Mouse (Mus musculus) heart, embryonic 14.5 days (tissue): Measurements from ENCODE around the gene Zfp365. TPM values are rescaled to one million over a fixed set of nuclear protein-coding genes. Genes with fewer than 3 reads are reported as not detected.

ENCODE experiments used
- ATAC-seq: fragments of 200-750 bp; cut with Nextera tagmentation; 2 replicates; pipeline ENCODE4 v1.8.0; 2017; ENCODE audit warnings: low read depth, moderate TSS enrichment; ENCODE audit not compliant: insufficient number of reproducible peaks, insufficient read depth, low FRiP score
- H3K27ac ChIP-seq, 2 experiments: fragments of 200-500 bp in 1 of 2; fragments of 300-500 bp in 1 of 2; sonication (generic) in 1 of 2; replicated peaks in 1 of 2; 2 replicates each; pipeline ENCODE4 v1.5.1; 2012 to 2014; ENCODE audit warnings: low read depth in 2 of 2, low read length in 2 of 2, control low read depth in 1 of 2, mild to moderate bottlenecking in 1 of 2, mixed read lengths in 1 of 2; ENCODE audit not compliant: control insufficient read depth in 1 of 2, insufficient read depth in 1 of 2
- H3K27me3 ChIP-seq: fragments of 300-500 bp; sonication (generic); 2 replicates; pipeline ENCODE4 v1.6.1; 2014; ENCODE audit warnings: mild to moderate bottlenecking, low read length, control low read depth; ENCODE audit not compliant: control insufficient read depth, insufficient read depth
- H3K36me3 ChIP-seq: fragments of 300-500 bp; sonication (generic); 2 replicates; pipeline ENCODE4 v1.6.1; 2014; ENCODE audit warnings: mild to moderate bottlenecking, control low read depth, low read length, mixed read lengths; ENCODE audit not compliant: control insufficient read depth, insufficient read depth
- H3K4me1 ChIP-seq, 2 experiments: fragments of 200-500 bp in 1 of 2; fragments of 300-500 bp in 1 of 2; sonication (generic) in 1 of 2; 2 replicates each; pipeline ENCODE4 v1.6.1; 2012 to 2014; ENCODE audit warnings: low read length in 2 of 2, control low read depth in 1 of 2, mixed read lengths in 1 of 2; ENCODE audit not compliant: control insufficient read depth in 2 of 2, insufficient read depth in 2 of 2
- H3K4me2 ChIP-seq: fragments of 300-500 bp; sonication (generic); 2 replicates; pipeline ENCODE4 v1.6.1; 2014; ENCODE audit warnings: mild to moderate bottlenecking, low read length
- H3K4me3 ChIP-seq, 2 experiments: fragments of 200-500 bp in 1 of 2; fragments of 300-500 bp in 1 of 2; sonication (generic) in 1 of 2; 2 replicates each; pipeline ENCODE4 v1.5.1; 2012 to 2014; ENCODE audit warnings: low read length in 2 of 2, mild to moderate bottlenecking in 2 of 2, control low read depth in 1 of 2, low read depth in 1 of 2, moderate library complexity in 1 of 2; ENCODE audit not compliant: control insufficient read depth in 1 of 2, insufficient read depth in 1 of 2
- H3K9ac ChIP-seq: fragments of 300-500 bp; sonication (generic); 2 replicates; pipeline ENCODE4 v1.6.1; 2014; ENCODE audit warnings: mild to moderate bottlenecking, low read length
- H3K9me3 ChIP-seq: fragments of 300-500 bp; sonication (generic); 2 replicates; pipeline ENCODE4 v1.6.1; 2016; ENCODE audit warnings: low read length, control low read depth; ENCODE audit not compliant: control insufficient read depth
- WGBS: fragments of 180-500 bp; shearing (Covaris S2); extraction: QIAGEN DNeasy Blood & Tissue Kit; methylation state at CpG from one replicate; pipeline ENCODE4 v1.1.7; 2014; 5-methylcytosine and 5-hydroxymethylcytosine counted together
- polyA plus RNA-seq: library from polyadenylated mRNA; unstranded; fragments of >200 nt; fragmentation: Nextera tagmentation; extraction: Ambion mirVana; gene quantifications from 2 replicates; pipeline ENCODE4 v1.2.1, GENCODE M21; 2014

Gene Zfp365
- polyA plus RNA-seq, 1 experiment from 2014 or later, result 0.54 TPM

DNA sequence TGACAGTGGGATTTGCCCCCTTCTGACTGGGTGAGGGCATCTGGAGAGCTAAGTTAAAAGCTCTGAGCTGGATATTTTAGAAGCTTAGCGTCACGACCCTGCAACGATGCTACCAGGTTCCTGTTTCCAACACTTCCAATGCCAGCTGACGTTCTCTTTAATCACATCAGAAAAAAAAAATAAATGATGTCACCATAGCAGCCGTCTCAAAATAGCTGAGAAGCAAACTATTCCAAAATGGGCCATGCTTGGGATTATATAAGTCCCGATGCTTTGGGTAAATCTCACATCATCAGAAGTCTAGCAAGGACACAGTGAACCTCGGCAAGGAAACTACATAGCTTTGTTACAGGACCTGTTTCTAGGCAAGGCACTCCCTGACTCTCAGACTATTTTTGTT lies 9.1 kb downstream of the Zfp365 start:
- ATAC-seq, result no peak
- Histone ChIP-seq H3K9ac (no peak overlapping the region), H3K4me3 (no peak overlapping the region), H3K4me2 (no peak overlapping the region), H3K27me3 (no peaks in the 10 kb centered on the region), H3K36me3 (no peaks in the 10 kb centered on the region), H3K27ac (no peak overlapping the region), H3K4me1 (no peaks in the 10 kb centered on the region), H3K9me3 (no peaks in the 10 kb centered on the region)
- 51% methylated on average over 7 of the region's 7 CpGs for WGBS

DNA sequence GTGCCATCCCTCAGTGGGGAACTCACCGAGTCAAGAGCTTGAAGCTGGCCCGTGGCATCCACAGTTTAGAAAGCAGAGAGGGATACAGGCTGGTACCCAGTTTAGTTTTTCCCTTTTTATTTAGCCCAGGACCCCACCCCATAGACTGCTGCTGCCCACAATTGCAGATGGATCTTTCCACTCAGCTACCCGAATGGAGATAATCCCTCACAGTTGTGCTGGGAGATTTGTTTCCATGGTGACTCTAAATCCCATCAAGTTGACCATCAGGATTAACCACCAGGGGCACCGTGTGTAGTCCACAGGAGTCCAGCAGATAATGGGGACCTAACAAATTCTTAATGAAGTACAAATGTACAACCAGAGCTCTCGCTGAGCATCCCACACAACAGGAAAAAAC lies 11.3 kb downstream of the Zfp365 start:
- H3K36me3 ChIP-seq, result no peaks in the 10 kb centered on the region
- H3K4me1 ChIP-seq, result no peaks in the 10 kb centered on the region
- ATAC-seq, result no peak
- no peak overlapping the region for H3K27ac ChIP-seq
- no peak overlapping the region for H3K4me2 ChIP-seq
- H3K9ac ChIP-seq, result no peak overlapping the region
- H3K27me3 ChIP-seq, result no peaks in the 10 kb centered on the region
- H3K9me3 ChIP-seq, result no peaks in the 10 kb centered on the region
- WGBS, result 29% methylated on average over 5 of the region's 5 CpGs
- H3K4me3 ChIP-seq, result no peak overlapping the region

DNA sequence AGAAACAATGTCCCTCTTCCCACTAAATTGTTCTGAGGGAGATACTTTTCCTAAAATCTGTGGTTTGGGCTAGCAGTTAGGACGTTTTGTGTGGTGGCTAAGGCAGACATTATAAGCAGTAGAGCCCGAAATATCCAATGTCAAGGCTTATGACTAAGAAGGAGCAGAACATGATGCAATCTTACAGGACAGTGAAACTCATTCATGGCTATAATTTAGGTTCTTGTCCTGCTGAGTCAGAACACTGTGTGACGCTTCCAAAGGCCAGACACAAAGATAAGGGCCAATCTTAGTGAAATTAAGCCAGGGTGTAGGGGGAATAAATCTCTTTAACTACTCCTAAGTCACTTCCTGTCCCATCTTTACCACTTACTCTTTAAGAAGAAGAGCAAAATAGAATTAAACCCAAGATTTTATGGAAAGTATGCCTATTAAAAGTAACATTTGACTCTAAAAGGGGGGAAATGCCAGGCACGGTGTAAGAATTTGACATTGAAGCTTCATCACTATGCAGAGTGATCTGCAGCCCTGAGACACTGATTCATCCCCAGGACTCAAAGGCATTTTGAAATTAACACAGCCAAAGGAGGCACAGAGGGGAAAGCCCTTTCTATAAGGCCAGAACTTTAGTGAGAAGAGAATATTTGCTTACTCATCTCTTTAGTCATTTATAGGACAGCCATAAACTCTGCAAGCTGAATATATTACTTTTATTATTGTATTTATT lies 13.3 kb downstream of the Zfp365 start:
- no peak overlapping the region for H3K27ac ChIP-seq
- H3K4me3 ChIP-seq, result no peak overlapping the region
- no peaks in the 10 kb centered on the region for H3K4me1 ChIP-seq
- no peak overlapping the region for H3K9ac ChIP-seq
- no peak overlapping the region for H3K4me2 ChIP-seq
- no peak for ATAC-seq
- 64% methylated on average over 4 of the region's 4 CpGs for WGBS
- no peaks in the 10 kb centered on the region for H3K27me3 ChIP-seq
- no peaks in the 10 kb centered on the region for H3K36me3 ChIP-seq
- no peaks in the 10 kb centered on the region for H3K9me3 ChIP-seq

DNA sequence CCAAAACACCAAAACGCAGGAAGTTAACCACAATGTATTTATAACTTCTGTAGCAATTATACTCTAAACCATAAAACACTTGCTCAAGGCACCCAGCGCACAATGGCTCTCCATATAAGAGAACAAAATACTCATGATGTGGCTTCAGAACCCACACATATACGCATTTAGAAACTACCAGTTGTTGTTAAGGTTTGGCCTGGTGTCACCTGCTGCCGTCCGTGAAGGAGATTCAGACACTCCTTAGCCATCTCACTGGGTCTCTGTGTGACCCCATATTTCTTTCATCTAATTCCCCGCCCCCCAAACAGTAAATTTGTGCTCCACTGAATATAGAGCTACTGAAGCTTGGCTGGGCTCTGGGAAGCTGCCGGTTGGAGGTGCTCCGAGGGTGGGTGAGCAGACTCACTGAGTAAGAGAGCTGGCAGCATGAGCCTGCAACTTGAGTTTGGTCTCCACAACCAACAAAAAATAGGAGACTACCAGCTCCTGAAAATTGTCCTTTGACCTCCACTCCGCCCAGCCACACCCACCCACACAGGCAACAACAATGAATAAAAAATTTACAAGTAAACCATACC lies 14.0 kb downstream of the Zfp365 start:
- no peaks in the 10 kb centered on the region for H3K27me3 ChIP-seq
- 89% methylated on average over 9 of the region's 9 CpGs for WGBS
- H3K9me3 ChIP-seq, result no peaks in the 10 kb centered on the region
- no peaks in the 10 kb centered on the region for H3K4me1 ChIP-seq
- no peak overlapping the region for H3K4me3 ChIP-seq
- no peaks in the 10 kb centered on the region for H3K36me3 ChIP-seq
- ATAC-seq, result no peak
- no peak overlapping the region for H3K4me2 ChIP-seq
- no peak overlapping the region for H3K9ac ChIP-seq
- no peak overlapping the region for H3K27ac ChIP-seq

DNA sequence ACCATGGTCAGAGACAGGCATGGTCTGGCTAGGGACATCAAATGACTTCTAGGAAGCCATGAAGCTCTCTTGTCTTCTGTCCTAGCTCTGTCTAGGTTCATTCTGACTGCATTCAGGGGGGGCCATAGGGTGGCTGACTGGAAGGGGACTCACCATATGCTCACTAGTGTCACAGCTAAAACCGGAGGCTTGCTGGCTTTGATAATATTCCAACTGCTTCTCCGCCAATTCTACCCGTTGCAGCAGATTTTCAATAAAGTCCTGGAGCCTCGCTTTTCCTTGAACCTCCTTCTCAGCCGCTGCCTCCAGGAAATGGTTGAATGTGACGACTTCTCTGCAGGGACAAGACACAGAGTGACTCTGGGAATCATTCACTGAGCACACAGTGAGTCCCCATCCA lies 15.2 kb downstream of the Zfp365 start:
- H3K36me3 ChIP-seq, result no peaks in the 10 kb centered on the region
- H3K27ac ChIP-seq, result no peak overlapping the region
- H3K9me3 ChIP-seq, result no peaks in the 10 kb centered on the region
- no peak overlapping the region for H3K9ac ChIP-seq
- H3K4me2 ChIP-seq, result no peak overlapping the region
- 78% methylated on average over 6 of the region's 6 CpGs for WGBS
- H3K4me3 ChIP-seq, result no peak overlapping the region
- H3K4me1 ChIP-seq, result no peaks in the 10 kb centered on the region
- no peaks in the 10 kb centered on the region for H3K27me3 ChIP-seq
- no peak for ATAC-seq

DNA sequence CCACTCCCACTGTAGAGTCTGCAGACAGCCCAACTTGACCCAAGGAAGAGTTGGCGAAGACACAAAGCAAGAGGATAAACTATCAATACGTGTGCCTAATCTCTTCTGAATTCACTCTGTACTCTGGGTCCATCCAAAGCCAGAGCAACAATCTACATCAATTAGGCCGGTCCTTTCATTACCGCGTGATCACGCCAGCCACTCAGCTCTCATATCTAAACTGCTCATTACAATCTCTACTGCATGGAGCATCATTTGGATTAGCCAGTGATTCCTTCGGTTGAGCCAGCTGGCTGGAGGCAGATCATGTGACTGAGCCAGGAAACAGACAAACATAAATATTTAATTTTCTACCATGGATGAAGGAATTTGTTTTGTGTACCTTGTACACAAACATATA lies 17.8 kb downstream of the Zfp365 start:
- ATAC-seq, result no peak
- Histone ChIP-seq H3K4me1 (no peaks in the 10 kb centered on the region), H3K27me3 (no peaks in the 10 kb centered on the region), H3K4me3 (no peak overlapping the region), H3K9ac (no peak overlapping the region), H3K27ac (no peak overlapping the region), H3K9me3 (no peaks in the 10 kb centered on the region), H3K36me3 (no peaks in the 10 kb centered on the region), H3K4me2 (no peak overlapping the region)
- 86% methylated on average over 7 of the region's 7 CpGs for WGBS

DNA sequence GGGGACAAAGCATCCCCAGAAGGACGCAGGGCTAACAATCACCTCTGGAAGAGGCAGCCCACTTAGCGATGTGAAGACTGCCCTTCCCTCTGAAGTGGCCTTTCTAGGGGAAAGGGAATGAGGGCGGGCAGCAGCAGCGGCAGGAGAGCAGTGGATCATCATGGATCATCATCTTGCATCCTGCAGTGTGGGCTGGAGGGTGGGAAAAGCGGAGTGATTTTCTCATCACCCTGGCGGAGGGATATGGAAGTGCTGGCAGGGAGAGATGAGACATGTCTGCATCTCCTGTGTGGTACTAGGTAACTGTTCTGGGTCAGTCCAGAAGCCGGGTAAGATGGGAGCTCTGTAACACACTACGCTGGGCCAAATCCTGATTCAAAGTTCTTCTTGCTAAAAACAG lies 18.4 kb downstream of the Zfp365 start:
- Histone ChIP-seq H3K27me3 (no peaks in the 10 kb centered on the region), H3K4me3 (no peak overlapping the region), H3K4me2 (no peak overlapping the region), H3K9me3 (no peaks in the 10 kb centered on the region), H3K9ac (no peak overlapping the region), H3K36me3 (no peaks in the 10 kb centered on the region), H3K4me1 (no peaks in the 10 kb centered on the region), H3K27ac (no peak overlapping the region)
- 70% methylated on average over 8 of the region's 8 CpGs for WGBS
- no peak for ATAC-seq

DNA sequence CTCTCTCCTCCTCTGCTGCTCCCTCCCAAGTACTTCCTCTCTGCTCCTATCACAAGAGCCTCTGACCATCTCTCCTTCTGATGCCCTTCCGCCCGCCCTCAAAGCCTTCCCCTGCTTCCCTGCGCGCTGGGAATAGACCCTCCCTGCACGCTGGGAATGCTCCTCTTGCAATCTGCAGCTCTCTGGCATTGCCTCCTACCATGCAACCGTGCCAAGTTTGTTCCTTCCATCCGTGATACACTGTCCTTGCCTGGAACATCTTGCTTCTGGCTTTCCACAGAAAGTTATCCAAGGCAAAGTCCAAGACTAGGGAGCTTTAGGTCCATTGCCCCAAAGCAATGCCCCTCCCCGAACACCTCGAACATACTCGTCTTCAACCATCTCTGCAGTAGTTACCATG lies 19.2 kb downstream of the Zfp365 start:
- H3K4me3 ChIP-seq, result no peak overlapping the region
- H3K4me2 ChIP-seq, result no peak overlapping the region
- WGBS, result 79% methylated on average over 10 of the region's 10 CpGs
- H3K36me3 ChIP-seq, result no peaks in the 10 kb centered on the region
- H3K27ac ChIP-seq, result no peak overlapping the region
- no peaks in the 10 kb centered on the region for H3K4me1 ChIP-seq
- no peak for ATAC-seq
- H3K27me3 ChIP-seq, result no peaks in the 10 kb centered on the region
- no peaks in the 10 kb centered on the region for H3K9me3 ChIP-seq
- no peak overlapping the region for H3K9ac ChIP-seq
